Mouse (Mus musculus) bone marrow, adult 2 months (tissue): ENCODE measurements around the gene Gm15737.

ENCODE experiments used
- CTCF ChIP-seq: fragments of 200-500 bp; IDR thresholded peaks from 2 replicates; pipeline ENCODE4 v1.5.1; 2011; ENCODE audit warnings: low read length, control low read depth; ENCODE audit not compliant: control insufficient read depth, insufficient read depth
- POLR2A ChIP-seq: fragments of 200-500 bp; IDR thresholded peaks from 2 replicates; pipeline ENCODE4 v1.6.1; 2011; ENCODE audit warnings: low read depth, mild to moderate bottlenecking, control low read depth, low read length, borderline replicate concordance; ENCODE audit not compliant: control insufficient read depth

- no peak for TF ChIP-seq CTCF
- no peak for TF ChIP-seq POLR2A
Observed at GRCm38 (mm10) chr6:92874854-92875253, 5.7 kb downstream of the Gm15737 start.
